Mouse (Mus musculus) inflammation-experienced regulatory T-cells, adult 16 weeks (primary cell): ENCODE results near the gene Fgf14. TPM values are rescaled to one million over a fixed set of nuclear protein-coding genes. Genes with fewer than 3 reads are reported as not detected.

Experiments
- polyA plus RNA-seq: library from polyadenylated mRNA; unstranded; fragments of 100-300 nt; shearing (Covaris generic); gene quantifications from one replicate; pipeline ENCODE4 v1.2.1, GENCODE M21; 2017

The Fgf14 gene
- polyA plus RNA-seq = not detected

GRCm38 (mm10) chr14:124676506-124677177 lies at the start of gene Fgf14:
Fgf14 (minus strand) TSS chr14:124677127.

